Mouse (Mus musculus) cerebellum, adult 18-20 months (tissue): ENCODE measurements around the gene Cyfip1.

Source experiments
- DNase-seq, 2 experiments: peaks; one replicate each; pipeline ENCODE4 v3.0.0; 2021

The Cyfip1 gene

DNA sequence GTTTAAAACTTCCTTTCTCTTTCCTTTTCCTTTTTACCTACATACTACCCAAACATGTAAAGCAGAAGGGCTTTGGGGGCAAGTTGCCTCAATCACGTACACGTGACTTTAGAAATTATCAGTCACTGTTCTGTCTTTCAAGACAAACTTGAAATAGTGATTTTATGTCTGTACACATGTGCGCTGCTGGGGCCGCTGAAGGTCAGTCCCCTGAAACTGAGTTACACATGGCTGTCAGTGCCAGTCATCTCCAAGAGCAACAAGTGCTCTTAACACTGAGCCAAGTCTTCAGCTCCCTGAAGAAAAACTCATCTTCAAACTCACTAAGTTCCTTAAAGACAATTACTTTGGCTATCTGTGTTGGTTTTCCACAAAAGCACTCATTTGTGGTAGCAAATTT, 116.4 kb downstream of the Cyfip1 start:
- DNase-seq, result no peak

DNA sequence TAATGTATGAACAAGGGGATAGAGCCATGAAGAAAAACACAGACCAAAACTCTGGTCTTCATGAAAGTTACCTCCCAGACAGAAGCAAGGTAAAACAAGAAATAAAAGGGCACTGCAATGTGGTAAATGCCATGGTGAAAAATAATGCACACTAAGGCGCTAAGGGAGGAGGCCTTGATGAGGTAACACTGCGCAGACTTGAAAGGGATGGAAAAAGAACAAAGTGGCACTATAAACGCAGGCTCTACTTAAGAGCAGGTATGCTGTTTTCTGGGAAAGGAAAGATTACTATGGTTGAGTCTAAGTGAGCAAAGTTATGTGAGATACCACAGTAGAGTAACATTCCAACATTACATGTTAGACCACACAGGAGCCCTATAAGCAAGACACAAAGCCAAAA, 118.3 kb downstream of the Cyfip1 start:
- DNase-seq, result no peak

DNA sequence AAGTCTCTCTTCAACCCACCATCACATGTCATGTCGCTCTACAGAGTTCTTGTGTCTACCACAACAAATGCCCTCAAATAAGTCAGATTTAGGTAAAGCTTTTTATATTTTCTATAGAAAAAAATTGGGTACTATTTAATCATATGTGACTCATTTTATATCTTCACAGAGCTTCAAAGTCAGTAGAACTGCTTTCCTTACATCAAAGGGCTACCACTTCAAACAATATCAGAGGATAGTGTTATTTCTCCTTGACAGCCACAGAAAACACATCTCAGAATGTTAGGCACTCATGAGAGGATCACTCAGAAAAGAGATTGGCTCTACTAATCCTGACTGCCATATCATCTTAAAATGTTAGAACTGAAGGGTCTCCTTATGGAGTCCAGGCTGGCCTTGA, 119.0 kb downstream of the Cyfip1 start:
- no peak for DNase-seq

DNA sequence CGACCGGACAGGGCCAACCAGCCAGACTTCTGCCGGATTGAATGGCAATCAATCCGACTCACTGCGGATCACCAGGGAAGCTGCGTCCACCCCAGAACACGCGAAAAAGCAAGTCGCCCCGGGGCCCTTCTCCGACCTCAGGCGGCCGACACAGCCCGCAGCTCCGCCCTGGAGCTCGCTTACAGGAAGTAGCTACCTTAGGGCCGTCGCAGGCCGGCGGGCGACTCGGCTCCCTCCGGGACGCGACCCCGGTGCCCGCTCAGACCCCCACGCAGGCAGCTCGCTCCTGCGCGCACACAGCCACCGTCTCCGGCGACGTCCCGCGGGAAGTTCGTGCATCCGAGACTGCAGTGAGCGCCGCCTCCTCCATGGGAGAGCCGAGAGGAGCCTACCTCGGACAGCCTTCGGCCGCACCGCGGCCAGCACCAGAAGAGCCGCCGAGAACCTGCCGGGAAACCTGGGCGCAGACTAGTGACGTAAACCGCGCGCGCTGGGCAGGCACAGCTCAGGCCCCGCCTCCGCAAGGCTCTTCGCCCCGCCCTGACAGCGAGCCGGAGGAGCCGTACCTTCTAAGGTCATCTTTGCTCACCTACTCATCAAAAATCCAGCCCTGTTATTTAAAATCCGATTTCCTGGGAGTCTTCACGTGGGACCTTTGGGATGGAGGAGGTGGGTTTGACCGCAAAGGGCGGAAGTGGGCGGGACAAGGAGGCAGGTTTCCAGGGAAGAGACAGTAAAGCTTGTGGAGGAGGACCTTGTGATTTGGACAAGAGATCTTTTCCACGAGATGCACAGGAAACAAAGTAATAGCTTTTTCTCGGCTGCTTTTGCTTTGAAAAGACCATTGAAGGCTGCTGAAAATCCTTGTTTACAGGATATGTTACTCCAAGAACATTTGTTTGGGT, 120.7 kb downstream of the Cyfip1 start, which contains the start of gene Nipa2:
Gene Nipa2, minus strand, starts transcription at position 473 of the 905 bp plus-strand sequence.
- peak; percentile 94 to 97 for DNase-seq

DNA sequence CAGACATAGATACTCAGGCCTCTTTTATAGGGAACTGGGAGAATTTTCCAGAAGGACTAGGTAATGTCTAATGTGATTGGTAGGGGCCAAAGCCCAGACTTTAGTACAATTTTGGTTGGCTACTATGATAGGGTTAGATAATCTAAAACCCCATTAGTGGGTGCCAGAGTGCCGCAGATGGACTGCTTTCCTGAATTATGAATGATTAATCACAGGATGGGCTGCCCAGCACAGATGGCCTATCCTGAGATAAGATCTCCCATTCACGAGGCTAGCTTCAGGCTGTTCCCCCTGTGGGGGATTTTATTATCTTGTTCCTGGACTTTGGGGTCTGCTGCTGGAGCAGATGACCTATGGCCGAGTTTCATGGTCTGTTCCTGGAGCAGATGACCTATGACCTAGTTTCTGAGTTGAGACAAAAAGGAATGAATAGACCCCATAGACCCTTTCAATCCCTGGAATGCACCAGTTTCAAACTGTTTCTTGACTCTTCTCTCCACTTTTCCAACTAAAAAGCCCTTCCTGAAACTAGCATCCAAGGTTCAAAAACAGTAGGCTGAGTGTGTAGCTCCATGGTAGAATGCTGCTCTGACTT, 125.4 kb downstream of the Cyfip1 start:
- no peak for DNase-seq

DNA sequence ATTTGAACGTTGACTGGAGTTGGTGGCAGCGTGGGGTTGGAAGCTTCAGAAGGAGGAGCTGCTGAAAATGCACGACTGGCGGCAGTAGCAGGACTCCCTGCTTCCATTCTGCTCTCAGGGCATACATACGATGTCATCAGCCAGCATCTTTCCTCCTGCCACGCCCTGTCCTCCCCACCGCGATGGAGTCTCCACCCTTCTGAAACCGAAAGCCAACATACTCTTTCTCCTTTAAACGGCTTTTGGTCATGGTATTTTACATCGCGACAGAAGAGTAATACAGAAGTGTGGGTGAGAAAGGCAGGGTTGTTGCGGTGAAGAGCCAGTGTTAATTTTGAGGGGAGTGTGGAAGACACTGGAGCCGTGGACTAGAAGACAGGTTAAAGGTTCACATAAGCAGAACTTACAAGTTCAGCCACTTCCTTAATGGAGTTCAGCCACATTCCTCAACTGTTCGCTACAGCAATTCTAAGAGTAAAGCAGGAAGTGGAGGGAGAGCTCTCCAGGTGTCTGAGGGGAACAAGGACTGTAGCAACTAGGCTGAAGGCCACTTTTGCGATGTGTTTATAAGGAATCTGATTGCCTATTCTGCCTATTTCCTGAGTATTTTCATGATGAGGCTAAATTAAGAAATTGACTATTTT, 126.8 kb downstream of the Cyfip1 start:
- peak in 1 of 2 experiments; percentile 14 for DNase-seq

DNA sequence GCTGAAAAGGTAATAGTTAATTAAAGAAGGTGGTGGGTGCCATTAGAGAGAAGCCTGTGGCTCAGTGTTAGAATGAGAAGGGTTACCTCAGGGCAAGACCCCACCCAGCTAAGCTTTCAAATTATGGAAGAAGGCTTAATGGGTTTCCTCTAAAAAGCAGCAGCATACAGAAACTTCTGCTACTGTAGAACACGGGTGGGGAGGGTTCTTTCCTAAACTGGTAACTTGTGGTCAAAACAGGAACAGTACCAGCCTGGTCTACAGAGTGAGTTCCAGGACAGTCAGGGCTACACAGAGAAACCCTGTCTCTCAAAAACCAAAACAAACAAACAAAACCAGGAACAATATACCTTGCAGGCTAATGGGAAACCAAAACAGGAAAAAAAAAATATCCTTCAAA, 127.9 kb downstream of the Cyfip1 start:
- no peak for DNase-seq

DNA sequence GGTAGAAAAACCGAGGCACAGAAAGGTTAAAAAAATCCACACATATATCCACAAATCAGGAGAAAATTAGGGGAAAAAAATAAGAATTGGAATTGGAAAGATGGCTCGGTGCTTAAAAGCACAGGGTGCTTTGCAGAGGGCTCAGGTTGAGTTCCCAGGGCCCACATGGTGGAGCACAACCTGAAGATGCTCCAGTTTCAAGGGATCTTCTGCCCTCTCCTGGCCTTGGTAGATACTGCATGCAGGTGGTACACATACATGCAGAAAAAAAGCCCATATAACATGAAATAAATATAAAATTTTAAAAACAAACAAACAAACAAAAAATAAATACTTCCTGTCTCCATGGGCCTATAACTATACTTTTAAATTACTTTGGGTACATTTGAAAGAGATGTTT, 132.9 kb downstream of the Cyfip1 start:
- DNase-seq, result no peak

DNA sequence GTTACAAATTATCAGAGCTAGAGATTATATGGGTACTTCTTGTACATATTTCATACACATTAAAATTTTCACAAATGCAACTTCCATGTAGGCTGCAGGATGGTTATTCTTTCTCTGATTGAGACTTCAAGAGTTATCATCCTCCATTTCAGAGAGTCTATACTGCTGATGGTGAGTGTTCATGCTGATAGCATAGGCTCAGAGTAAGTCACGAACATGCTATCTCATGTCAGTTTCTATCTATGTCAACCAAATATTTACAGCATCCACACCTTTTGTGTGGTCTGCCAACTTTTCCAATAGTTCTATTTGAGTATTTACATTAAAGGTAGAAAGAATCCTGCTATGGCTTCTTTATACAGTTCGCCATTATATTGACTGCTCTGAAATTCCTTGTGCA, 140.0 kb downstream of the Cyfip1 start:
- no peak for DNase-seq
